Mouse (Mus musculus): Measurements from ENCODE around the gene Edn2.

The Edn2 gene

DNA sequence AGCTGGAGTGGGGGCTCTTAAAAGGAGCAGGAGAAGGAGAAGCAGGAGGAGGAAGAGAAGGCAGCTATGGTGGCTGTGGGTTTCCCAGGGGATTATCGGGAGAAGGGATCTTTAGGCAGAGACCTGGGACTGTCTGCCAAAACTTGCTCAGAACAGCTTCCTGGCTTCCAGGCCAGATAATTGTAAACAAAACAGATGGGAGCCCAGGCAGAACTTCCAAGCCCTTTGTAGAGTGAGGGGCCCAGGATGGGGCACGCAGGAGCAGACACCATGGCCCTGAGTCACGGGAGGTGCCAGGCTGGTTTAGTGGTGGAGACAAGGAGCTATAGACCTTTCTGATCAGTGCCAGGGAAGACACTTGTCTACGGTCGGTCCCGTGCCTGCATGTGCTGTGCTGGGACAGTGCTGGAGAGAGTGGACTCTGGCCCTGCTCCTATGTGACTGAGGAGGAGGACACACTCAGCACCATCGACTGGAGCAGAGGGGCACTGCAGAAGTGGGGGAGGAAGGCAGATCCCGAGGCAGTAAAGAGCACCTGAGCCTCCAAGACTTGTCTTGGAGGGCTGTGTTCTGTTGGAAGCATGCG, 43.4 kb downstream of the Edn2 start:
- no peak for DNase-seq (ENCODE audit: low spot score in 2 of 2)

- DNase-seq (ENCODE audit: low spot score in 2 of 2): no peak
Measured at GRCm38 (mm10) chr4:120206471-120206891, 45.5 kb downstream of the Edn2 start.

- DNase-seq (ENCODE audit: low spot score in 2 of 2): no peak
Measured at GRCm38 (mm10) chr4:120212080-120212479, 51.1 kb downstream of the Edn2 start.

DNA sequence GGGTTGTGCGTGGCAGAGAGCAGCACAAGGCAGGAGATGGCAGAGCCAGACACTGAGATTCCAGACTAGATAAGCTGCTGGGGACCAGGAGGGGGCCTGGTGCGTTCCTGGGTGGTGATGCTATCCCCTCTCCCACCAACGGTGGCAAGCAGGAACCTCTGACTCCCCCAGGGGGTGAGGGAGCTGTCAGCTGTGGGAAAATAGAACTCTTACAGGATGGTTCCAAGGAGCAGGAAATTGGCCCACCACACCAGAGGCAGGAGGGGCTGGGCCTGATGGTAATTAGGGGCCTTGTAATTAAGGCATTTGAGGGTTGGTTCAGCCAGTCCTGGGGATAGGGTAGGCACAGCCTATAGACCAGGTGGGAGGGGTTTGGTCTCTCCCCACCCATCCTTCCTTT, 51.8 kb downstream of the Edn2 start:
- no peak for DNase-seq (ENCODE audit: low spot score in 2 of 2)

- DNase-seq (ENCODE audit: low spot score in 2 of 2): peak; percentile 27 to 42
Measured at GRCm38 (mm10) chr4:120215915-120216591, 55.0 kb downstream of the Edn2 start.

DNA sequence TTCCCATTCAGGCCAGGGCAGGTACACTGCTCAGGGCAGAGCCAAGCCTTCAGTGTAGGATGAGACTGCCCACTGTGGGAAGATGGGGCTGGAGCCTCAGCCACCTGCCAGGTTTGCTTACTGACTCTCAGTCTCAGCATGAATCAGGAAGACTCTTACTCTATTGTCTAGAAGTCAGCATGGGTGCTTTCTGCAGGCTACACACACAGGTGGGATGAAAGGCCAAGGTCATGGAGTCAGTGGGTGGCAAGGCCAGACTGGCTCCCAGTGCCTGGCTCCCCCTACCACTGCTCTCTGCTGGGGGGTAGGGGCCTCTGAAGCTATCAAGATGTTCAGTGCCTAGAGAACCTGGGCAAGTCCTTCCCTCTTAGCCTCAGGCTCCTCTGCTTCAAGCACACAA, 55.9 kb downstream of the Edn2 start:
- no peak for DNase-seq (ENCODE audit: low spot score in 2 of 2)
